Mouse (Mus musculus): ENCODE data around the gene Samd4. TPM values are rescaled to one million over a fixed set of nuclear protein-coding genes. Genes with fewer than 3 reads are reported as not detected.

Gene Samd4
- total RNA-seq, 4 experiments from 2014 or later, result 14.5 to 19.9 (median 17.1) TPM

GRCm38 (mm10) chr14:46994704-46995103, 112.0 kb downstream of the Samd4 start:
- no peak for DNase-seq (ENCODE audit: low spot score in 2 of 2)

- no peak for DNase-seq (ENCODE audit: low spot score in 2 of 2)
These were observed 116.8 kb downstream of the Samd4 start for GRCm38 (mm10) chr14:46999321-47000025.

GRCm38 (mm10) chr14:47000096-47000736, 117.6 kb downstream of the Samd4 start:
- DNase-seq (ENCODE audit: low spot score in 2 of 2), result no peak

GRCm38 (mm10) chr14:47000786-47001761, 118.4 kb downstream of the Samd4 start:
- no peak for DNase-seq (ENCODE audit: low spot score in 2 of 2)

- peak in 1 of 2 experiments; percentile 46 for DNase-seq (ENCODE audit: low spot score in 2 of 2)
These were observed 121.5 kb downstream of the Samd4 start for GRCm38 (mm10) chr14:47004161-47004560.

- DNase-seq (ENCODE audit: low spot score in 2 of 2), result peak; percentile 34 to 49
These were observed 128.8 kb downstream of the Samd4 start for GRCm38 (mm10) chr14:47011171-47012139.

- DNase-seq (ENCODE audit: low spot score in 2 of 2), result no peak
These were observed 133.0 kb downstream of the Samd4 start for GRCm38 (mm10) chr14:47015618-47016017.

- DNase-seq (ENCODE audit: low spot score in 2 of 2), result no peak
These were observed 135.0 kb downstream of the Samd4 start for GRCm38 (mm10) chr14:47017658-47018057.

- no peak for DNase-seq (ENCODE audit: low spot score in 2 of 2)
These were observed 138.2 kb downstream of the Samd4 start for GRCm38 (mm10) chr14:47020886-47021285.

- DNase-seq (ENCODE audit: low spot score in 2 of 2), result no peak
These were observed 140.9 kb downstream of the Samd4 start for GRCm38 (mm10) chr14:47023529-47023928.

- DNase-seq (ENCODE audit: low spot score in 2 of 2), result no peak
These were observed 144.9 kb downstream of the Samd4 start for GRCm38 (mm10) chr14:47027431-47028118.

GRCm38 (mm10) chr14:47031542-47031941, 148.9 kb downstream of the Samd4 start:
- no peak for DNase-seq (ENCODE audit: low spot score in 2 of 2)

GRCm38 (mm10) chr14:47032140-47032539, 149.5 kb downstream of the Samd4 start:
- DNase-seq (ENCODE audit: low spot score in 2 of 2), result no peak

- no peak for DNase-seq (ENCODE audit: low spot score in 2 of 2)
These were observed 150.8 kb downstream of the Samd4 start for GRCm38 (mm10) chr14:47033423-47033822.

- DNase-seq (ENCODE audit: low spot score in 2 of 2), result no peak
These were observed 159.0 kb downstream of the Samd4 start for GRCm38 (mm10) chr14:47041699-47042098.

GRCm38 (mm10) chr14:47049051-47049450, 166.4 kb downstream of the Samd4 start:
- peak; percentile 24 to 44 for DNase-seq (ENCODE audit: low spot score in 2 of 2)

GRCm38 (mm10) chr14:47051743-47052610, 169.3 kb downstream of the Samd4 start:
- no peak for DNase-seq (ENCODE audit: low spot score in 2 of 2)

GRCm38 (mm10) chr14:47053101-47053500, 170.4 kb downstream of the Samd4 start:
- DNase-seq (ENCODE audit: low spot score in 2 of 2), result no peak

GRCm38 (mm10) chr14:47053824-47054223, 171.2 kb downstream of the Samd4 start:
- DNase-seq (ENCODE audit: low spot score in 2 of 2), result no peak

Data from layer of hippocampus, adult 8-10 months (tissue).